ENCODE assay signal across 8 mouse cellular contexts in the genomic region with DNA sequence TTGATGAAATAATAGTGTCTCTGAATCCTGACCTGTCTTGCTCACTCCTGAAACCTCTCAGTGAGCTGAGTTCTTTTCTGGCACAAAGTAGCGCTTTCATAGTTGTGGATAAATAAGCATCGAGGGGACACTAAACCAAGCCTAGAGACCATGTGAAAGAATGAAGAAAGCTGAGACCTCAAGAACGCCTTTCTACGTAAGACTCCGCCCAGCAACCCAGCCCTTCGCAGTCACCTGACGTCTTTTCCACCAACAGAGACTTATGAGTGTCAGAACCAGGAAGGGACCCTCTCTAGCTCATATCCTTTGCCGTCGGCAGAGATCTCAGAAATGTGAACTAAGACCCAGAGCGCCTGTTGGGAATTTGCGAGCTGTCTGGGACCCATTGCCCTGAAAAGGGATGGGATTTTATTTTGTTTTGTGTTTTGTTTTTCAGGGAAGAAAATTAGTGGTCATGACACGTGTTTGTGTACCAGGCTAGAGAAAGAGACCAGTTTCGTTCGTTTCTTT. TPM values are rescaled to one million over a fixed set of nuclear protein-coding genes. Genes with fewer than 3 reads are reported as not detected.
A peak's percentile ranks its signal among the peaks of the same experiment; 100 is the strongest.
DNase-seq lines count a peak whose midpoint lies in the region; ATAC-seq and TF ChIP-seq lines count a peak whose summit lies in the region.

No protein-coding gene starts in this region.

- DNase-seq in CD8-positive naive resting alpha-beta T cell, adult 2 months (ENCODE audit: low read depth in 2 of 2, low spot score in 2 of 2): peak; percentile 67 to 72
- peak; percentile 74 for DNase-seq in brain, embryonic 18.5 days (ENCODE audit: low read depth, low spot score)
- DNase-seq in kidney, postnatal 0 days (ENCODE audit: low spot score): peak; percentile 97
- peak; percentile 73 for DNase-seq in neural tube, embryonic 11.5 days (ENCODE audit: low spot score)
- peak; percentile 91 for DNase-seq in telencephalon, adult 2 months (ENCODE audit: low read depth, low spot score)

- peak overlapping the region; percentile 77 for H3K9ac ChIP-seq in heart, embryonic 13.5 days
- H3K9ac ChIP-seq in kidney, postnatal 0 days (ENCODE audit: low read depth, low read length): peak overlapping the region; percentile 52; the same call in 1 of the 2 replicates
- peak overlapping the region; percentile 61 for H3K9ac ChIP-seq in liver, embryonic 15.5 days
- no peak overlapping the region for H3K9ac ChIP-seq in neural tube, embryonic 11.5 days (ENCODE audit: low read length)

- H3K4me2 ChIP-seq in heart, embryonic 13.5 days: peak overlapping the region; percentile 76
- H3K4me2 ChIP-seq in kidney, postnatal 0 days (ENCODE audit: low read length): peak overlapping the region; percentile 68
- H3K4me2 ChIP-seq in liver, embryonic 15.5 days: peak overlapping the region; percentile 83
- H3K4me2 ChIP-seq in neural tube, embryonic 11.5 days (ENCODE audit: low read depth): peak overlapping the region; percentile 47

- WGBS in heart, embryonic 13.5 days: 18% methylated on average over 14 of the region's 14 CpGs
- WGBS in kidney, postnatal 0 days: 4% methylated on average over 14 of the region's 14 CpGs
- WGBS in liver, embryonic 15.5 days (ENCODE audit: insufficient replicate concordance): 5% methylated on average over 14 of the region's 14 CpGs
- WGBS in neural tube, embryonic 11.5 days: 21% methylated on average over 14 of the region's 14 CpGs

- peak; percentile 73 for ATAC-seq in heart, embryonic 13.5 days (ENCODE audit: extremely low read depth, insufficient number of reproducible peaks, low FRiP score, low TSS enrichment)
- ATAC-seq in kidney, postnatal 0 days (replicated peaks; ENCODE audit: low FRiP score, low read depth): peak; percentile 82
- peak; percentile 83 for ATAC-seq in liver, embryonic 15.5 days (ENCODE audit: insufficient read depth)
- ATAC-seq in neural tube, embryonic 11.5 days (ENCODE audit: insufficient read depth, low FRiP score, low TSS enrichment): peak; percentile 69

- H3K9me3 ChIP-seq in erythroblast, embryonic 14.5 days (ENCODE audit: control insufficient read depth, low read length): no peaks in the 10 kb centered on the region; the same call in 1 of the 2 replicates
- no peaks in the 10 kb centered on the region for H3K9me3 ChIP-seq in heart, embryonic 13.5 days
- no peaks in the 10 kb centered on the region for H3K9me3 ChIP-seq in kidney, postnatal 0 days (replicated peaks; ENCODE audit: low read length)
- no peaks in the 10 kb centered on the region for H3K9me3 ChIP-seq in liver, embryonic 15.5 days (replicated peaks)
- H3K9me3 ChIP-seq in neural tube, embryonic 11.5 days (ENCODE audit: control insufficient read depth, low read length): no peaks in the 10 kb centered on the region

- H3K27me3 ChIP-seq in erythroblast, embryonic 14.5 days (ENCODE audit: control insufficient read depth): peaks cover 24% of the 10 kb centered on the region
- peaks cover 11% of the 10 kb centered on the region; the same call in 1 of the 2 replicates for H3K27me3 ChIP-seq in heart, embryonic 13.5 days (replicated peaks)
- 0 out of 2 replicates have a peak, but pooled peaks cover under 1% of the 10 kb centered on the region for H3K27me3 ChIP-seq in kidney, postnatal 0 days (ENCODE audit: insufficient read depth, low read length)
- peaks cover 24% of the 10 kb centered on the region for H3K27me3 ChIP-seq in liver, embryonic 15.5 days
- no peaks in the 10 kb centered on the region for H3K27me3 ChIP-seq in neural tube, embryonic 11.5 days (ENCODE audit: control insufficient read depth, insufficient read depth, low read length)

- H3K4me1 ChIP-seq in erythroblast, embryonic 14.5 days (ENCODE audit: control insufficient read depth): peaks cover 65% of the 10 kb centered on the region
- peaks cover 25% of the 10 kb centered on the region for H3K4me1 ChIP-seq in heart, embryonic 13.5 days
- H3K4me1 ChIP-seq in kidney, postnatal 0 days (replicated peaks; ENCODE audit: insufficient read depth, low read length): 0 out of 2 replicates have a peak, but pooled peaks cover 7% of the 10 kb centered on the region
- peaks cover 46% of the 10 kb centered on the region for H3K4me1 ChIP-seq in liver, embryonic 15.5 days (replicated peaks)
- no peaks in the 10 kb centered on the region for H3K4me1 ChIP-seq in neural tube, embryonic 11.5 days (ENCODE audit: control insufficient read depth, insufficient read depth, low read length)

- H3K36me3 ChIP-seq in erythroblast, embryonic 14.5 days (ENCODE audit: control insufficient read depth): peaks cover 2% of the 10 kb centered on the region; the same call in 1 of the 2 replicates
- H3K36me3 ChIP-seq in heart, embryonic 13.5 days: no peaks in the 10 kb centered on the region
- H3K36me3 ChIP-seq in kidney, postnatal 0 days (ENCODE audit: insufficient read depth, low read length): no peaks in the 10 kb centered on the region
- no peaks in the 10 kb centered on the region for H3K36me3 ChIP-seq in liver, embryonic 15.5 days (replicated peaks)
- no peaks in the 10 kb centered on the region for H3K36me3 ChIP-seq in neural tube, embryonic 11.5 days (ENCODE audit: control insufficient read depth, insufficient read depth, low read length)

- H3K27ac ChIP-seq in heart, embryonic 13.5 days (replicated peaks): peak overlapping the region; percentile 71
- H3K27ac ChIP-seq in kidney, postnatal 0 days: peak overlapping the region; percentile 74
- peak overlapping the region; percentile 90 for H3K27ac ChIP-seq in liver, embryonic 15.5 days (replicated peaks)
- H3K27ac ChIP-seq in neural tube, embryonic 11.5 days (ENCODE audit: low read depth, low read length): no peak overlapping the region

- H3K4me3 ChIP-seq in erythroblast, embryonic 14.5 days (replicated peaks): peak overlapping the region; percentile 66
- peak overlapping the region; percentile 66 for H3K4me3 ChIP-seq in heart, embryonic 13.5 days
- peak overlapping the region; percentile 72 for H3K4me3 ChIP-seq in kidney, postnatal 0 days (replicated peaks; ENCODE audit: low read depth, low read length)
- peak overlapping the region; percentile 76 for H3K4me3 ChIP-seq in liver, embryonic 15.5 days (replicated peaks)
- peak overlapping the region; percentile 55 for H3K4me3 ChIP-seq in neural tube, embryonic 11.5 days (ENCODE audit: low read depth, low read length)

- TF ChIP-seq CTCF in kidney, postnatal 0 days (IDR thresholded peaks at IDR 0.05; ENCODE audit: low read depth): no peak

RNA-seq across cellular contexts. Expression of a gene that starts 7.7 kb away (rescaled TPM):
- 24.6 and 28.0 TPM in 2 replicates for polyA plus RNA-seq in erythroblast, embryonic 14.5 days (2012)
- polyA plus RNA-seq in heart, embryonic 13.5 days (2015; fragmentation: Nextera tagmentation; extraction: Ambion mirVana): 16.3 and 16.9 TPM in 2 replicates
- polyA plus RNA-seq in kidney, postnatal 0 days (2015; fragmentation: Nextera tagmentation; extraction: Ambion mirVana): 13.8 and 14.9 TPM in 2 replicates
- 42.8 and 50.4 TPM in 2 replicates for polyA plus RNA-seq in liver, embryonic 15.5 days (2015; fragmentation: Nextera tagmentation; extraction: Ambion mirVana)
- 9.2 and 10.3 TPM in 2 replicates for polyA plus RNA-seq in neural tube, embryonic 11.5 days (2014; fragmentation: Nextera tagmentation; extraction: Ambion mirVana)

RNA-seq across cellular contexts. Expression of a gene that starts 22.8 kb away (rescaled TPM):
- polyA plus RNA-seq in erythroblast, embryonic 14.5 days (2012): not detected in 2 replicates
- polyA plus RNA-seq in heart, embryonic 13.5 days (2015; fragmentation: Nextera tagmentation; extraction: Ambion mirVana): not detected in 2 replicates
- polyA plus RNA-seq in kidney, postnatal 0 days (2015; fragmentation: Nextera tagmentation; extraction: Ambion mirVana): not detected in 2 replicates
- not detected in 2 replicates for polyA plus RNA-seq in liver, embryonic 15.5 days (2015; fragmentation: Nextera tagmentation; extraction: Ambion mirVana)
- not detected in 2 replicates for polyA plus RNA-seq in neural tube, embryonic 11.5 days (2014; fragmentation: Nextera tagmentation; extraction: Ambion mirVana)
